Mouse (Mus musculus) kidney, adult 8-10 months (tissue): ENCODE measurements around the gene Olfr555.
"Not testable (repeated sequence)": the region's sequence is repeated elsewhere in the genome, so short reads cannot be mapped to it uniquely, and the experiment has no call there.

Experiments
- DNase-seq, 2 experiments: peaks; one replicate each; pipeline ENCODE4 v3.0.0; 2022

Olfr555 gene

GRCm38 (mm10) chr7:102658523-102658922, at the start of gene Olfr555:
Gene Olfr555 (plus strand): TSS chr7:102658823.
- DNase-seq: no peak

- DNase-seq: no peak
Measured at GRCm38 (mm10) chr7:102618118-102618517, 40.5 kb upstream of the Olfr555 start, which contains the start of gene Olfr553. Gene Olfr553 (minus strand): TSS chr7:102618218.

GRCm38 (mm10) chr7:102619608-102620007, 39.0 kb upstream of the Olfr555 start:
- no peak for DNase-seq

GRCm38 (mm10) chr7:102620368-102620767, 38.3 kb upstream of the Olfr555 start:
- DNase-seq: not testable (repeated sequence)

GRCm38 (mm10) chr7:102636665-102637064, 22.0 kb upstream of the Olfr555 start:
- DNase-seq: peak; percentile 19 to 46

GRCm38 (mm10) chr7:102638132-102638531, 20.5 kb upstream of the Olfr555 start, which contains the start of gene Olfr554:
Gene Olfr554 (plus strand): TSS chr7:102638432.
- DNase-seq: no peak

GRCm38 (mm10) chr7:102644945-102645344, 13.7 kb upstream of the Olfr555 start:
- DNase-seq: not testable (repeated sequence)

GRCm38 (mm10) chr7:102664599-102664998, 6.0 kb downstream of the Olfr555 start, which contains the start of gene Olfr556:
Gene Olfr556 (plus strand): TSS chr7:102664899.
- DNase-seq: no peak

- no peak for DNase-seq
Measured at GRCm38 (mm10) chr7:102665378-102665777, 6.8 kb downstream of the Olfr555 start.

- DNase-seq: no peak
Measured at GRCm38 (mm10) chr7:102676225-102676624, 17.6 kb downstream of the Olfr555 start.

- no peak for DNase-seq
Measured at GRCm38 (mm10) chr7:102681916-102682315, 23.3 kb downstream of the Olfr555 start.

- DNase-seq: peak; percentile 83 to 86
Measured at GRCm38 (mm10) chr7:102686944-102687501, 28.4 kb downstream of the Olfr555 start, which contains the start of gene Trim68. Gene Trim68 (minus strand): TSS chr7:102687327.

- DNase-seq: peak in 1 of 2 experiments; percentile 11
Measured at GRCm38 (mm10) chr7:102695358-102696125, 36.9 kb downstream of the Olfr555 start, which contains the start of gene Olfr557. Gene Olfr557 (plus strand): TSS chr7:102695910.

- no peak for DNase-seq
Measured at GRCm38 (mm10) chr7:102698461-102698860, 39.8 kb downstream of the Olfr555 start.

- no peak for DNase-seq
Measured at GRCm38 (mm10) chr7:102701915-102702314, 43.3 kb downstream of the Olfr555 start, which contains the start of gene Olfr558. Gene Olfr558 (plus strand): TSS chr7:102702215.
